20 mouse cellular contexts compared by ENCODE assay signal in the genomic region with DNA sequence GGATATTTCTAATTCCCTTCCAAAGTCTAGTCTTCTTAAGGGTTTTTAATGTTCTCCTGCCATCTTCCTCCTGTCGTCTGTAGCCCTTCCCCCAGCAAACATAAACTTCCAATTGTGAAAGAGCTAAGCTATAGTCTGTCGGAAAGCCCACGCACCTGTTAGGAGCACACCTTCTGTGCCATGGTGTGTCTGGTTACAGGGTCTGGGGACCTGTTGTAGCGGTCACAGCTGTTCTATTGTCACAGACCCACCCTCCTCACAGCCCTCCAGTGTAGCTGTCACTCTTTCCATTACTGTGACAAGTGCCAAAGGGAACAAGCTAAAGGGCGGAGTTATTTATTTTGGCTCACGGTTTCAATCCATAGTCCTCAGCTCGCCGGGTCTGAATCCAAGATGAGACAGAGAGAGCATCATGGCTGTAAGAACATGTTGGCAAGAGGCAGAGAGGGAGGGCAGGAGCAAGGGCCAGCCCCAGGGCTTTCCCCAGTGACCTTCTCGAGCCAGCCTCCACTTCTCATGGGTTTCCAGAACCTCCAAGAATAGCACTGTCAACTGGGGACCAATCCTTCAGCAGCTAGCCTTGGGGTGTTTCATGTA.
"Had no signal": no experiment of that assay in that cellular context is flagged by ENCODE, and none has a peak within 500 bp of the region (broad histone marks: within the 10 kb centered on the region; RNA-seq: fewer than 3 reads in every experiment).

No protein-coding gene starts in this region.

- DNase-seq: lung, adult 2 months; lung, postnatal 14 days; lung, postnatal 36 days; retina, postnatal 1 day; right cerebral cortex, adult 18-20 months; right cerebral cortex, postnatal 25 days; right cerebral cortex, postnatal 4 days; spleen, adult 18-20 months; thymus, adult 18-20 months; thymus, postnatal 25 days; thymus, postnatal 4 days had no signal

- H3K9ac ChIP-seq: lung, embryonic 15.5 days; midbrain, embryonic 13.5 days; midbrain, embryonic 15.5 days; neural tube, embryonic 13.5 days; neural tube, embryonic 15.5 days had no signal

- H3K27me3 ChIP-seq: lung, embryonic 15.5 days; megakaryocyte, embryonic 14.5 days; midbrain, embryonic 13.5 days; midbrain, embryonic 15.5 days; neural tube, embryonic 13.5 days; neural tube, embryonic 15.5 days had no signal

- H3K36me3 ChIP-seq: lung, embryonic 15.5 days; midbrain, embryonic 13.5 days; midbrain, embryonic 15.5 days; neural tube, embryonic 13.5 days; neural tube, embryonic 15.5 days had no signal

- H3K27ac ChIP-seq: lung, embryonic 15.5 days; macrophage; midbrain, embryonic 13.5 days; midbrain, embryonic 15.5 days; neural tube, embryonic 13.5 days; neural tube, embryonic 15.5 days had no signal

- H3K4me2 ChIP-seq: lung, embryonic 15.5 days; midbrain, embryonic 11.5 days; midbrain, embryonic 13.5 days; midbrain, embryonic 15.5 days; neural tube, embryonic 13.5 days; neural tube, embryonic 15.5 days had no signal

- H3K9me3 ChIP-seq: lung, embryonic 15.5 days; megakaryocyte, embryonic 14.5 days; midbrain, embryonic 13.5 days; midbrain, embryonic 15.5 days; neural tube, embryonic 13.5 days; neural tube, embryonic 15.5 days had no signal

- H3K4me3 ChIP-seq: lung, embryonic 15.5 days; midbrain, embryonic 13.5 days; midbrain, embryonic 15.5 days; neural tube, embryonic 13.5 days; neural tube, embryonic 15.5 days had no signal

- ATAC-seq: lung, postnatal 0 days; midbrain, embryonic 13.5 days; midbrain, embryonic 15.5 days had no signal
